Comparison of ENCODE assay signal across 8 mouse cellular contexts in genomic region chr4:53438836-53439480, GRCm38 (mm10). TPM values are rescaled to one million over a fixed set of nuclear protein-coding genes. Genes with fewer than 3 reads are reported as not detected.
DNase-seq lines count a peak whose midpoint lies in the region; ATAC-seq and TF ChIP-seq lines count a peak whose summit lies in the region.

No protein-coding gene starts in this region.

- TF ChIP-seq RAD21 in MEL (IDR thresholded peaks at IDR 0.05; ENCODE audit: low read depth, low read length), result no peak

- H3K79me2 ChIP-seq in MEL (ENCODE audit: control insufficient read depth, insufficient read depth, low read length, poor library complexity), result peaks cover 1% of the 10 kb centered on the region; the same call in 1 of the 2 replicates

- no peak for TF ChIP-seq POLR2A in kidney, adult 2 months (IDR thresholded peaks at IDR 0.05; ENCODE audit: low read depth, low read length)
- no peak for TF ChIP-seq POLR2A in MEL (IDR thresholded peaks at IDR 0.05; ENCODE audit: control insufficient read depth in 1 of 2, insufficient read depth in 1 of 2, low read depth in 1 of 2, low read length in 2 of 2, poor library complexity in 1 of 2)

- no peaks in the 10 kb centered on the region for H3K27me3 ChIP-seq in kidney, adult 2 months (replicated peaks; ENCODE audit: control insufficient read depth, insufficient read depth, low read length)
- no peaks in the 10 kb centered on the region for H3K27me3 ChIP-seq in MEL (ENCODE audit: control insufficient read depth in 1 of 2, insufficient read depth in 2 of 2, low read length in 2 of 2)

- WGBS in kidney, adult 2 months, result 82% methylated on average over 7 of the region's 7 CpGs

- no peaks in the 10 kb centered on the region for H3K9me3 ChIP-seq in MEL (replicated peaks; ENCODE audit: insufficient read depth, low read length)

- H3K4me1 ChIP-seq in kidney, adult 2 months (ENCODE audit: control insufficient read depth, insufficient read depth, low read length), result peaks cover 5% of the 10 kb centered on the region; the same call in 1 of the 2 replicates
- H3K4me1 ChIP-seq in MEL (ENCODE audit: control insufficient read depth in 1 of 2, insufficient read depth in 2 of 2, low read length in 2 of 2), result peaks cover 0 to 4% of the 10 kb centered on the region in 2 experiments; a peak in 2 of 4 replicates

- no peaks in the 10 kb centered on the region for H3K36me3 ChIP-seq in kidney, adult 2 months (ENCODE audit: control insufficient read depth, insufficient read depth, low read length)
- peaks cover 0 to 5% of the 10 kb centered on the region in 2 experiments; a peak in 2 of 4 replicates for H3K36me3 ChIP-seq in MEL (ENCODE audit: control insufficient read depth in 1 of 2, insufficient read depth in 2 of 2, low read length in 2 of 2)

- H3K27ac ChIP-seq in kidney, adult 2 months (ENCODE audit: insufficient read depth, low read depth, low read length), result peak overlapping the region; percentile 65
- peak overlapping the region; percentile 53 for H3K27ac ChIP-seq in MEL (ENCODE audit: control insufficient read depth, low read depth, low read length)

- H3K9ac ChIP-seq in MEL (ENCODE audit: control insufficient read depth, low read depth, low read length, poor library complexity, severe bottlenecking), result peak overlapping the region; percentile 97

- TF ChIP-seq CTCF in kidney, adult 2 months (conservative IDR thresholded peaks at IDR 0.05; ENCODE audit: insufficient read depth, insufficient read length, low read depth, low read length), result no peak
- no peak for TF ChIP-seq CTCF in MEL (IDR thresholded peaks at IDR 0.05 in 2 of 3, conservative IDR thresholded peaks at IDR 0.05 in 1 of 3; ENCODE audit: control insufficient read depth in 1 of 3, insufficient read depth in 1 of 3, low read depth in 2 of 3, low read length in 3 of 3, poor library complexity in 1 of 3, severe bottlenecking in 1 of 3)

- H3K4me3 ChIP-seq in kidney, adult 2 months (ENCODE audit: insufficient read depth, low read depth, low read length), result 0 out of 2 replicates have a peak overlapping the region, but pooled peaks have one; percentile 8
- peak overlapping the region; percentile 62 to 94 for H3K4me3 ChIP-seq in MEL (ENCODE audit: control insufficient read depth in 1 of 2, insufficient read depth in 1 of 2, low read depth in 2 of 2, low read length in 2 of 2)

- ATAC-seq in erythroid progenitor cell, adult 5-6 weeks (replicated peaks; ENCODE audit: low FRiP score, poor library complexity, severe bottlenecking), result peak; percentile 61
- peak; percentile 31; the same call in 1 of the 2 replicates for ATAC-seq in megakaryocyte-erythroid progenitor cell, adult 5-6 weeks (replicated peaks; ENCODE audit: low FRiP score, low TSS enrichment, poor library complexity, severe bottlenecking)

- peak; percentile 29 to 48; a peak in 2 of 4 replicates for TF ChIP-seq EP300 in MEL (IDR thresholded peaks at IDR 0.05; ENCODE audit: low read depth in 1 of 2, low read length in 2 of 2)

- DNase-seq in kidney, adult 2 months, result no peak
- no peak for DNase-seq in kidney, postnatal 25 days
- DNase-seq in MEL (ENCODE audit: low read depth, low spot score), result peak; percentile 78
- DNase-seq in right cerebral cortex, postnatal 10 days (ENCODE audit: low spot score in 2 of 2), result no peak
- DNase-seq in cerebellum, adult 9-11 months, result no peak
- no peak for DNase-seq in urinary bladder, postnatal 25 days (ENCODE audit: low spot score)

TF ChIP-seq in MEL, 35 proteins besides CTCF, POLR2A, EP300 and RAD21:
- TF ChIP-seq ZC3H11A (IDR thresholded peaks at IDR 0.05; ENCODE audit: low read depth, low read length) (no peak), E2F4 (IDR thresholded peaks at IDR 0.05; ENCODE audit: borderline replicate concordance, low read depth, low read length) (no peak), USF1 (IDR thresholded peaks at IDR 0.05; ENCODE audit: low read depth, low read length) (no peak), JUND (IDR thresholded peaks at IDR 0.05; ENCODE audit: low read depth, low read length) (no peak), GATA1 (IDR thresholded peaks at IDR 0.05; ENCODE audit: low read depth, low read length) (no peak), RCOR1 (IDR thresholded peaks at IDR 0.05; ENCODE audit: low read depth, low read length) (no peak), SMC3 (IDR thresholded peaks at IDR 0.05; ENCODE audit: low read depth, low read length) (no peak), MXI1 (IDR thresholded peaks at IDR 0.05; ENCODE audit: low read depth, low read length) (0 out of 2 replicates have a peak, but pooled peaks have one; percentile 10), ELF1 (IDR thresholded peaks at IDR 0.05; ENCODE audit: low read depth, low read length) (no peak), ZNF384 (IDR thresholded peaks at IDR 0.05; ENCODE audit: low read depth, low read length) (no peak), UBTF (IDR thresholded peaks at IDR 0.05; ENCODE audit: borderline replicate concordance, insufficient read depth, low read depth, low read length) (no peak), GABPA (IDR thresholded peaks at IDR 0.05; ENCODE audit: low read depth, low read length) (no peak), ETS1 (IDR thresholded peaks at IDR 0.05; ENCODE audit: low read depth, low read length) (peak; percentile 34; the same call in 1 of the 2 replicates), ZKSCAN1 (IDR thresholded peaks at IDR 0.05; ENCODE audit: low read depth, low read length) (no peak), TCF12 (IDR thresholded peaks at IDR 0.05; ENCODE audit: low read depth, low read length) (no peak; the same call in 1 of the 2 replicates), NELFE (IDR thresholded peaks at IDR 0.05; ENCODE audit: low read depth, low read length) (no peak), MAFK (IDR thresholded peaks at IDR 0.05; ENCODE audit: borderline replicate concordance, low read depth, low read length) (peak; percentile 51; the same call in 1 of the 2 replicates), BHLHE40 (IDR thresholded peaks at IDR 0.05; ENCODE audit: borderline replicate concordance, low read depth, low read length) (no peak), CHD2 (IDR thresholded peaks at IDR 0.05; ENCODE audit: low read length) (no peak), POLR2AphosphoS2 (IDR thresholded peaks at IDR 0.05; ENCODE audit: low read length) (no peak), MAZ (IDR thresholded peaks at IDR 0.05; ENCODE audit: low read depth, low read length) (no peak), MAX (IDR thresholded peaks at IDR 0.05; ENCODE audit: low read length) (no peak), TBP (IDR thresholded peaks at IDR 0.05; ENCODE audit: low read depth, low read length) (no peak), TAL1 (IDR thresholded peaks at IDR 0.05; ENCODE audit: low read length) (peak; percentile 71), MEF2A (IDR thresholded peaks at IDR 0.05; ENCODE audit: extremely low read depth, insufficient replicate concordance, low read depth, low read length, poor library complexity, severe bottlenecking) (no peak), MYC (IDR thresholded peaks at IDR 0.05; ENCODE audit: low read depth, low read length) (0 out of 2 replicates have a peak, but pooled peaks have one; percentile 6), HCFC1 (IDR thresholded peaks at IDR 0.05; ENCODE audit: low read depth, low read length) (no peak), MYB (IDR thresholded peaks at IDR 0.05; ENCODE audit: low read depth, low read length) (no peak), CHD1 (IDR thresholded peaks at IDR 0.05; ENCODE audit: low read depth, low read length) (no peak), ZMIZ1 (IDR thresholded peaks at IDR 0.05; ENCODE audit: low read depth, low read length) (no peak), POLR2AphosphoS5 (IDR thresholded peaks at IDR 0.05; ENCODE audit: borderline replicate concordance, low read depth, low read length) (no peak), NRF1 (IDR thresholded peaks at IDR 0.05; ENCODE audit: insufficient read depth, low read depth, low read length, poor library complexity, severe bottlenecking) (no peak), SIN3A (IDR thresholded peaks at IDR 0.05; ENCODE audit: low read length) (no peak; the same call in 1 of the 2 replicates), USF2 (IDR thresholded peaks at IDR 0.05; ENCODE audit: borderline replicate concordance in 1 of 2, insufficient read depth in 1 of 2, low read depth in 1 of 2, low read length in 2 of 2) (no peak), KAT2A (conservative IDR thresholded peaks at IDR 0.05; ENCODE audit: low read depth, low read length) (no peak)

RNA-seq across cellular contexts. Expression of gene Slc44a1, which starts 1.3 kb away (rescaled TPM):
- polyA plus RNA-seq in kidney, adult 2 months (2012; rRNA removed), result 26.5 and 27.1 TPM in 2 replicates
- 9.2 and 9.6 TPM in 2 replicates for total RNA-seq in MEL (2012; rRNA removed)
- 10 to 100 TPM in 1 of 2 experiments, not detected in 1; 10.6 TPM for polyA plus RNA-seq in MEL (2012; ENCODE audit: insufficient read depth in 1 of 2, insufficient read length in 2 of 2, low read depth in 1 of 2, low replicate concordance in 2 of 2, missing spikeins in 1 of 2)
- total RNA-seq in erythroid progenitor cell, adult 5-6 weeks (2015; ENCODE audit: low replicate concordance), result 18.4 and 27.2 TPM in 2 replicates
- 21.6 and 27.0 TPM in 2 replicates for total RNA-seq in erythroid progenitor cell, adult 5-6 weeks (2017; ENCODE audit: low replicate concordance)
- total RNA-seq in megakaryocyte-erythroid progenitor cell, adult 5-6 weeks (2014; fragmentation: Nextera tagmentation), result 21.7 and 24.2 TPM in 2 replicates
- 18.0 and 21.5 TPM in 2 replicates for total RNA-seq in megakaryocyte-erythroid progenitor cell, adult 5-6 weeks (2017)
